Mouse (Mus musculus) c-Kit-positive CD71-positive TER-119-positive erythroid progenitor cells, embryonic 14.5 days (primary cell): ENCODE results near the gene Pde4d.

ENCODE experiments used
- DNase-seq: peaks from one replicate; pipeline ENCODE4 v3.0.0-alpha.2; 2013; ENCODE audit warnings: low spot score

Gene Pde4d

DNA sequence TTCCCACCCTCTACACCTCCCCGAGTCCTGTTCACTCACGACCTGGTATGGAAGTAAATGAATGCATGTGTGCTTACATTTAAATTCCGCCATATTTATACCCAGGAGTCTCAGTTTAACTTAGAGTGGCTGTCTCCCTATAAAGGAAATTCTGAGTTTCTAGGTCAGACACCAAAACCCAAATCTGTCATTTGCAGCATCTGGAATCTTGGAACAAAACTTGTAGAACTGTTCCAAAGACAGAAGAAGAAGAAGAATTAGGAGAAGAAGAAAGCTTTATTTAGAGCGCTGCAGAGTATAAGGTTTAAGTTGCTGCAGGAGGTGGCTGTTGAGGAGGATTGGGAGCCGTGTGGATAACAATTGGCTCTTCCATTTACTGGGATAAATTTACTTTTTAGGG, 1179.5 kb downstream of the Pde4d start:
- no peak for DNase-seq

DNA sequence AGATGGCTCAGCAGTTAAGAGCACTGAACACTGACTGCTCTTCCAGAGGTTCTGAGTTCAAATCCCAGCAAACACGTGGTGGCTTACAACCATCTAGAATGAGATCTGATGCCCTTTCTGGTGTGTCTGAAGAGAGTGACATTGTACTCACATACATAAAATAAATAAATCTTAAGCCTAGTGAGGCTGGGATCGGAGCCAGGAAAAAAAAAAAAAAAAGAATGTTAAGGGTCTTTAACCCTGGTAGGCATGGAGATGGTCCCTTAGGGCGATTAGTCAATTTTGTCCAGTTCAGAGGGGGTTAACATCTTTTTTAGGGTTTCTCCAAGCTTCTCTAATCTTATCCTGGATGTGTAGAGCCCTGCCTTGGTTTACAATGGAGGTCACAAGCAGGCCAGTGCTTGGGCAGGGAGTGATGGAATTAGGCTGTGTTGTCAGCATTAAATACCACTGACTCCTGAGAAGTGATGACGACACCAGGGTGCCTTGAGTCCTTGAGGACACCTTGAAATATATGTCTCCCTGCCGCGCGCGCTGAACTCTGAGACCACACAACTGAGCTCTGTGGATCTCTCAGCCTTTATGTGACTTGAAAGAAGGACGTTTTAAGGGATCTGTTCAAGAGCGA, 1181.8 kb downstream of the Pde4d start:
- DNase-seq: no peak

DNA sequence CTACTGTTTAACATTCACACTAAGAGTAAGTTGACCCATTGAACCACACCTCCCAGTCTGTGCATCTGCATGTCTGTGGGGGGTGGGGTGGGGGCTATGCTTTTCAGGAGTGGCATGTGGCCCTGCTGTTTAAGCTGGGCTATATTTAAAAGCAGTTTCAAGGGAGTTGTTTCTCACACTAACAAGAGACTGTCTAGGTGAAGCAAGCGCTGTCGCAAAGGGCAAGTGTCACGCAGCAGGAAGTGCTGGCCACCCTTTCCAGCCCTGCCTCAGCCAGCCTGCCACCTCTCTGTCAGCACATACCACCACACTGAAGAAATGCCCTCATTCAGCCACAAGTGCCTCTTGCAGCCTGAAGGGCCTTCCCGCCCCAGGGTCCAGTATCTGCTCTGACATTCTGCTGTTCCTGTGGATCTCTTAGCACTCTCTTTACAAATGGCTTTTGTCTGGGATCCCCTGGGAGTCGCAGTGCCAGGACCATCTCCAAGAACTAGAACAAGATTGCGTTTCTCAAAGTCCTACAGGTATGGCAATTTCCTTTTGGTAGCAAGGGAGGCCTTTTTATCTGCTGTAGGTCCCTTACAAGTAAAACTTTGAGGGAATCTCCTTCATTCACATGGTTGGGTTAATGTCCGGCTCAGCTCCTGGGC, 1182.8 kb downstream of the Pde4d start:
- DNase-seq: no peak

DNA sequence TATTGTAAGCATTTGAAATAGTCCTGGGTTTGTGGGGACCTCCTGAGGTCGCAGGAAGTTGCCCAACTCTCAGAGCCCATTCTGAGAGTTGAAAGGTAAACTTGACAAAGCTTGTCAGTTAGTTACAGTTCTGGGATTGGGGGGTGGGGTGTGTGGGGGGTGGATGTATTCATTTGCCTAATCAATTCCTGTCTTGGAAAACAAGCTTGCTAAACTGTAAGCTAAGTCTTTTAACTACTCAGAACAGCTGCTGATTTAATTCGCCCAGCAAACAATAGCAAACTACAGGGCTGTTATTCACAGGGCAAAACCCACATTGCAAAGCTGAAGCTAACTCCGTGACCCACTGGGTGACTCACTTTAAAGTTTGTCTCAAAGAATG, 1183.3 kb downstream of the Pde4d start:
- DNase-seq: no peak

DNA sequence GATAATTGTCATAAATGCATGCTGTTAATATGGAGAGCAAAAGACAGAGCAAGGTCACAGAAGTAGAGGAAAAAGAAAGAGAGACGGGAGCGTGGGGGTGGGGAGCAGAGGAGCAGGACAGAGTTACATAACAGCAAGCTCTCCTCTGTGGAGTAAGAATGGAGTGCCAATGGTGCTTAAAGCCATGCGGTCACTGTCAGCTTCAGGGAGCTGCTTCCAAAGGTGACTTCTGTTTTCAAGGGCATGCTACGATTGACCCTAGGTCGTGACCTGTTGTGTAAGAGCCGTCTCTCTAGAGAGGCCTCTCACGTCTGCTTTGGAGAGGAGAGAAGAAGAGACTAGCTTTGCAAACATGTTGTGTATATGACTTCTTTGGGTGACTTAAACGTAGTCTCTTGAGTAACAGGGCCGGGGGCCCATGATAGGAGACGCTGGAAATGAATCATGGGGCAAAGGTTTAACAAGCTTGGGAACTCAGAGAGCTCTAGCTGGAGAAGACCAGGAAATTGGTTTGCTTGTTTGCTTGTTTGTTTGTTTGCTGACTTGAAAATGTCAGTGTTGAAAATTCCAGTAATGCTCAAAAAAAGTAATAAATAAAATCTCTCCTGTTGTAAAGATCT, 1186.3 kb downstream of the Pde4d start:
- DNase-seq: no peak

DNA sequence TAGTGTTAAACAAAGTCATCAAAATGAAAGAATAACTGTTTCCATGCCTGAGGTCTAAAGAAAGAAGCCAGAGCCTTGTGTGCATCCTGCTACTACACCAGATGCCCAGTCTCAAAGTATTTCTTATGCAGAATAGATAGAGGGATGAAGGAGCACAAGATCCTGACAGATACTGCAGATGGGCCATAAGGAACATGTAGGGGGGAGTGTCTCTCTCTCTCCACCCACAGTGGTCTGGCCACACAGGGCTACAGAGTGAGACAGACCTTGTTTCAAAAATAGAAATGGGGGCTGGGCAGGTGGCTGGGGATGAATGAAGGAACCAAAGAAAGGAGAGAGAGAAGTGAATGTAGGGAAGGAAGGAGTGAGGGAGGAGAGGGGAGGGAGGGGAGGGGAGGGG, 1188.5 kb downstream of the Pde4d start:
- no peak for DNase-seq

DNA sequence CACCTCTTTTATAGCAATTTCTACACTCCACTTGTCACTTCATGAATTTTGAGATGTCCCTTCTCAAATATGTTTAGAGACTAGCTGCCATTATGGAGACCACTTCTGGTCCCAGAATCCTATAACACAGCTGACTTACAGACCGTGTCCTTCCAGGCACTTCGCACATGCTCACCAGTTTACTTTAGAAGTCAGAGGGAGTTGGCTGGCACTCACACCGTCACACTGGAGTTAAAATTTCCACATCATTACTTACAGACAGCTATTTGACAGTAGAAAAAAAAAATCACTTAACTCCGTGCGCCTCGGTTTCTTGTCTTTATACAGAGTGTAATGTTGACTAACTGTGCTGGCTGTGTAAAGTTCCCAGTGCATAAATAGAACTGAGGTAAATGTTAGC, 1189.5 kb downstream of the Pde4d start:
- no peak for DNase-seq

DNA sequence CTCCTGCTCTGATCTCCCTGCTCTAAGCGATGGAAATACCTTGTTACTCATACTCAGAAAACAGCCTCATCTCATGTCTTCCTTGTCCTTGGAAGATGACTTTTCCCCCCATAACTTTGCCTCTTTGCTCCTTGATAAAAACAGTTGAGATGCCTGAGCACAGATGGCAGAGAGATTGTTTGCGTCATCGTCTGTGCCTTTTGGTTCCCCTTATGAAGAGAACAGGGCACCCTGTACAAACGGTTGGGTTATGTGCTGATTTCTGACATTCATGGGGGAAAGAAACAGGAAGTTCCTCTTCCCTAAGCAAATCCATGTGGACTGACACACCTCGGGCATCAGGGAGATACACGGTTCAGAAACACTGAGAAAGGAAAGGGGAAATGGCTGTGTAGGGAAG, 1191.8 kb downstream of the Pde4d start:
- DNase-seq: no peak

DNA sequence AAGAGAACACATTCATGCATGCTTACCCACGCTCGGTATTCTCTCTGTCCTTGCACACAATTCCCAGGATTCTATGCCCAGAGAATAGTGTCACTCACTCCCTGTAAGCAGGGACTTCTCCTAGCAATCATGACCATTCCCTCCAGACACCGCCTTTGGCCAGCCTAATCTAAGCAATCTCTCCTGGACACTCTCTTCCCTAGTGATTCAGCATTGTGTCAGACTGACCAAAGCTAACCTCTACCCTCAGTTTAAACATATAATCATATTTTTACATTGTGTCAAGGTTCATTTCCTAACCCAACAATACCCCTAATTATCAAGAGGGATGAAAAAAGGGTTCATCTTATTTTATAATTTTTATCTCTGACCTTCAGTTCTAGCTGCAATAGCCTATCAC, 1193.7 kb downstream of the Pde4d start:
- DNase-seq: no peak

DNA sequence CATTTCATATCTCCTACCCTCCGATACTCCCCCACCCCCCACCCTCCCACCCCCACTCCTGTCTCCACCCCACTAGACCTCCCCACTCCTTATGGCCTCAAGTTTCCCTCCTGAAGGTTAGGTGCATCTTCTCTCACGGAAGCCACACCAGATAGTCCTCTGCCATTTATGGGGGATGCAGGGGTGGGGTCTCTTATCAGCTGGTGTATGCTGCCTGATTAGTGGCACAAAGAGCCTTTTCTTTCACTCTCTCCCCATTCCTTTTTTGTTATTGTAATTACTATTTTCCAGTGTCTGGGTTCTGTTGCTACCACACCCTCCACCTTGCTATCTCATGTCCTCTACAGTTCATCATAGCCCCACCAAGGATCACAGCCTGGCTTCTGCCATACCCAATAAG, 1194.3 kb downstream of the Pde4d start:
- DNase-seq: peak; percentile 49

DNA sequence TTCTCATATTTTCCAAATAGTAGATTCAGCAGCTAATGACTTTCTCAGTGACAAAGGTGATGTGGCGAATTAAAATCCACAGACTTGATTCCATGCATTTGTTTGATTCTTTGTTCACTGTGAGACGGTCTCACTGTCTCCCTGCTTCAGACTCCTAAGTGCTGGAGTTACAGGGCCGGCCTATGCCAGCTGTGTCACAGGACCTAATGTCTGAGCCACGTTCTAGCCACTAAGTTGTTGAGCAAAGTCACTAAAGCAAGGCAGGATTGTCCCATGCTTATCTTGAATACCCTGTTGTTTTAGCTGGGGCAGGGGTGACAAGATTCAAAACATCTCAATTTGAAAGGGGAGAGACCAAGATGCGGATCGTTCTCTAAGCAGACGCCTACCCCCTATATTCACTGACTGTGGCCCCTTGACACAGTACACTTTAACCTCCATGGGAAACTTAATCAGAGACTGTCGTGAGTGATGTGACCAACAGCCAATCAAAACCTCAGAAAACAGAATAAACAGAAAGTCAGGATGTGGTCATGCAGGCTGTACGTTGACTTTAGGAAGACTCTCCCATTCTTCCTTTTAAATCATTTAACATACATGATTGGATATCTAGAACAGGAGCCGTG, 1195.6 kb downstream of the Pde4d start:
- peak; percentile 60 for DNase-seq

DNA sequence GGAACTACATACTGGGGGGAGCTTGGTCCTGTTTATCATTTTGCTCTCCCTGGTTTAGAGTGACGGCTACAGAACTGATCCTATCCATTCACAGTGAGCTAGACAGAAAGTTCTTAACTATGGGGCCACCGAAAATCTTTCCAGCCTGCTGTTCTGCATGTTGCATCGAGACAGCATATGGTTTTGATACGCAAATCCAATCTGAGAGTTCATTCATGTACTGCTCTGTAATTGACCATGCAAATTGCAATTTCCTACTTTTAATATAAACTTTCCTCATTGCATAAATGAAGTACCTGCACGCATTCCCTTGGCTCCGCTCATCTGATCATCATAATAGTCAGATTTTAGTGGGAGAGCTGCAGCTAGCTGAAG, 1196.1 kb downstream of the Pde4d start:
- no peak for DNase-seq

DNA sequence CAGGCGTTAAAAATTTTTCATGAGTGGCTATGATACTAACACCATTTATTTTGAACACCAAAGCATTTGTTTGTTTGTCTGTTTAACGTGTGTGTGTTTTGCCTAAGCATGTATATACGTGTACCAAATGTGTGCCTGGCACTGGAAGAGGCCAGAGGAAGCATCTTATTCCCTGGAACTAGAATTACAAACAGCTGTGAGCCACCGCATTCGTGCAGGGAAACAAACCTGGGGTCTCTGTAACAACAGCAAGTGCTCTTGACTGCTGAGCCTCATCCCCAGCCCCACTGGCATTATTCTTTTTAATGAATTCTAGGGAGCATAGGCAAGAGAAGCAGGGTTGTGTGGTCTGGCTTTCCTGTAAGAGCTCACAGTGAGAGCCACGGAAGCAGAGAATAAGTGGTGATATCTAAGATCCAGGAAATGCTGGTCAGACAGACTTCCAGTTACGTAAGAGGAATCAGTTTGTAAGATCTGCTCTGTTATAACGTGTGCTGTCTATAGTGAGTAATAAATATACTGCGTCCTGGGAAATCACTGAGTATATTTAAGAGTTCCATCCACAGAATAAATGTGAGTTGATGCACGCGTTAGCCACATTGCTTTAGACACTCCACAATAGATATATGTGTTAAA, 1197.0 kb downstream of the Pde4d start:
- DNase-seq: peak; percentile 26

DNA sequence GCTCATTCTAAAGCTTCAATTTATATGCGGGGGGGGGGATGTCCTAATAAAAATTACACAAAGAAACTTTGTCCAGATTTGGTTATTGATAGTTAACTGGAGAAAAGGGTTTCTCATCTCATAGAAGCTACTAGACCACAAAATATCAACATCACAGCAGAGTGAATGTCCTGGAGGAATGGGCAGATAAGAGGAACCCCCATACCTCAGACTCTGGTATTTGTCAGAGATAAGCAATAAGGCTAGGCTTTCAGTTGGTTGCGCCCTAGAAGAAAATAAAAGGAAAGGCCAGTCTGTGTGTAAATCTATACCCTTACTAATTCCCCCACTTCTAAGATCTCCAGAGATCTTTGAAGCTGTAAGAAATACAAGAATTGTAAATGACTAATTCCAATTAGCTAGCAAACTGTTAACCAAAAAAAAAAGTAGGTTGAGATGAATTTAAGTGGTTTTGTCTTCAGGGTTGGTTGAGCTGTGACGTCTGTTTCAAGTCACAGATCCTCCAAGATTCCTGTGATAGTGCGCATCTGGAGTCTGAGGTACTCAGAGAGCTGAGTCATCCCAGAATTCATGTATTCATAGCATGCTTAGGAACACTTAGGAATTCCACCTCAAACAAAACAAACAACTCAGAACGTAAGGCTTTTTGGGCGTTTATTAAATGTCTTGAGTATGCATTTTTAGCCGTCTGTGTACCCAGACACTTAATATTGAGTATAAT, 1197.9 kb downstream of the Pde4d start:
- DNase-seq: peak; percentile 81

DNA sequence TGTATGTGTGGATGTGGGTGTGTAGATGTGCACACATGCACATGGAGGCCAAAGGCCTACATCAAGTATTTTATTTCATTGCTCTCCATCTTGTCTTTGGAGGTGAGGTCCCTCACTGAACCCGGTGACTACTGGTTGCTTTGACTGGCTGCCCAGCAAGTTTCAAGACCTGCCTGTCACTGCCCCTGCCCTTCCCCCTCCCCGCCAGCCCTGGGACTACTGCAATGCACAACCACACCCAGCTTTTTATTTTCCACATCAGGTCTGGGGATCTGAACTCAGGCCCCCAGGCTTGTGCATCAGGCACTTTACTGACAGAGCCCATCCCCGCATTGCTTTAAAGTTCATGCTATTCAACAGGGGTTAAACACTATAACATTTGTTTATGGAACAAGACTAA, 1198.6 kb downstream of the Pde4d start:
- peak; percentile 33 for DNase-seq

DNA sequence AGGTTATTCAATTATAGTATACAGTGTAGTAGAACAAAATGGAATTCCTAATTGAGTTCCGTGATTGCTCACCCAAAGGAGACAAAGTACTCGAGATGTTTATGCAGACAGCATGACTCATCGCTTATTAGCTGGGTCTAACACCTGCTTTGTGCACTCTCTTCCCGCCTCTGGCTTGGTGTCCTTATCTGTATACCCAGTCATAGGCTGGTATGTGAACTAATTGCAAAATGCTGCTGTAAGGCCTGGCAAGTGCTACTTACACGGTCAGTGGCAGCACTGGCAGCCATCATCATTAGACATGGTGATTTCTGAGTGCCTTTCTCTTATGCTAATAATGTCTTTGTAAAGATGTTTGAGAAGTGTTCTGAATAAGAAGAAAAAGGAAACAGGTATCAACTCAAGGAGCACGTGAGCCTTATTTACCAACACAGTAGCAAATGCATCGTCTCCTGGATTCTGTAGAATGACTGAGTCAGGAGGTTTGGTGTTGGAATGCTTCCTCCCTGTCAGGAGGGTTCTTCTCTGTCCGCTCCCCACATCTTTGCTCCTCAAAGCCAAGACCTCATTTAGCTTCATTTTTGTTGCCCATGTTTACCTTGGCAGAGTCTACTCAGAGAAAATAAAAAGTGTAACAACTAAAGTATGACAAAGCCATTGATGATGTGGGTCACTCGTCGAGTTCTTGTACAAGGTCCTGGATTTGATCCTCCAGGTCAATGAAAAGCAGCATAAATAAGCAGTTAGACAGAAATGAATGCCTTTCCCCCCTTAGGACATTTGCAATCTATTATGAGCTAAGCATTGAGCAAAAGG, 1202.2 kb downstream of the Pde4d start:
- peak; percentile 83 for DNase-seq

DNA sequence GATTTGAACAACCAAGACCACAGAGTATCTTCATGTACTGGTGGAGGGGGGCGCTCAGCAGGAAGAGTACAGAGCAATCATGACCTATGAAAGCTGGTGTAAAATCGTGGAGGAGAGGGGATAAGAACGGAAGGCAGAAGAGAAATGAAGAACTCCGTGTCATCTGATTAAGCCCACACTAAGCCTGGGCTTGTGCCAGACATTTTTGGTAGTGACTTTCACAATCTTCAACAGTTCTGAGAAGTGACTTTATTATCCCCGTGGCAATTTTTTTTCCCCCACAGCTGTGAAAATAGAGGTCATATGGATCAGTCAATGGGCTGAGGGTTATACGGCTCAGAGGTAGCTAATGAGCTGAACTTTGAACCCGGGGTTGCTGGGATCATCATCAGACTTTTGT, 1202.9 kb downstream of the Pde4d start:
- DNase-seq: no peak

DNA sequence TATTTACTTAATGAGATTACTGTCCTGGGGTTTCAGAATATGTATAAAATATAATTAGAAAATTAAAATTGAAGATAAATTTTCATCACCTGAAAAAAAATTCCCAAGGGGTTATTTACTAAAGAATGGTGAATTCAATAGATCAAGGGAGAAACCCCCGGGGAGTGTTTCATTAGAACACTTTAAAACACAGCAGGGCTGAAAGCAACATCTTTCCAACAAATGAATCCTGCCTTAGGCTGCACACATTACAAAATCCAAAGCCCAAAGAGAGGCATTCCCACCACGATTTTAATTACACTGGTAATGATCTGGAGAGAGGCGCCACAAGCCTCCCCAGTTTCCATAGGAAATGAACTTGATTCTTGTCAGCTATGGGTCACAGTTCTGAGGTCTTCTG, 1205.6 kb downstream of the Pde4d start:
- DNase-seq: no peak

DNA sequence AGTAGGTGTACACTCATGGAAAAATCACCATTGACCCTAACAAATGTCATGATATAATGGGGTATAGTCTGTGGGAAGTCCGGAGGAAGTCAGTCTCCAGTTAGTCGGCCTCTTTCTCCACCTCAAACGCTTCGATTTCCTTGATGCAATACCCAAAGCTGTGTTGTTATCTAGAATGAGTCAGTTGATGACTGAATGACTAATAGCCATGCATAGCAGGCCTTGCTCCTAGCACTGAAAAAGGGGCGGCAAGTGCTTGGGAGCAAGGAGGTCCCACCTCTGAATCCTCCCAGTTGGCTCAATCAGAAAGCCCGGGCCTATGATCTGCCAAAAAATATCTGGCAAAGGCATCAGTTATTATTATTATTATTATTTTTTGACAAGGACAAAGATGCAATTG, 1209.4 kb downstream of the Pde4d start:
- DNase-seq: no peak

DNA sequence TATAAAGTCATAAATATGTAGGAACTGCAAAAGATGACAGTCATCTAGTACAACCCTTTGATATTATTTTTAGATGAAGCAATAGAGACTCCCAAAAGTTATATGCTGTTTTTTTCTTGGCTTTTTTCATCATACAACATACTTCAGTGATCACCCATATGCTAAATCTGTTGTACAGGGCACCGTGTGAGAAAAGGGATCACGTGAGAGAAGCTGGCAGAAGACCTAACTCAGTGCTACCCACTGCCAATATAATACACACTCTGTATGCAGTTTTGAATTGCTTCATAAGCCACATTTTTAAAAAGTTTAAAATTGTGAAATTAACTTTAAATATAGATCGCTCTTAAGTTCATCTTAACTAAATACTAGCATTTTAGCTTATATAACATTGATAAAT, 1211.6 kb downstream of the Pde4d start:
- DNase-seq: no peak

DNA sequence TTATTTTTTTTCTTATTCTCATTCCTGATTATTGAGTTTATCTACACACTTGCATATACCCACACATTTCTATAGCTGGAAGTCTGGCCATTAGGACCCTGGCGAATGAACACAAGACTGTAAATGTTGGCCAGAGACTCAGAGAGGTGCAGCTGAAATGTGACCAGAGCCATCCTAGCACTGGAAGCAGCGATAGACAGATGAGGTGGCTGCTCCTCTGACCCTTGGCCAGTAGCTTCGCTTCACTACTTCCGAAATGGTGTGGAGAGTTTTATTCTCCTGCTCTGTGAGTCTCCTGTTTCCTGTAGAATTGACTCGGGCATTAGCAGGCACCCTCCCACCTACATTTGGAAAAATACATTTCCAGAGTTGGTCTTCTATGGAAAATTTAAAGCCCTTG, 1212.4 kb downstream of the Pde4d start:
- DNase-seq: no peak
